Mouse (Mus musculus): Measurements from ENCODE around the gene Thsd4. TPM values are rescaled to one million over a fixed set of nuclear protein-coding genes. Genes with fewer than 3 reads are reported as not detected.

The Thsd4 gene
- polyA plus RNA-seq, 1 experiment = 2.1 TPM

DNA sequence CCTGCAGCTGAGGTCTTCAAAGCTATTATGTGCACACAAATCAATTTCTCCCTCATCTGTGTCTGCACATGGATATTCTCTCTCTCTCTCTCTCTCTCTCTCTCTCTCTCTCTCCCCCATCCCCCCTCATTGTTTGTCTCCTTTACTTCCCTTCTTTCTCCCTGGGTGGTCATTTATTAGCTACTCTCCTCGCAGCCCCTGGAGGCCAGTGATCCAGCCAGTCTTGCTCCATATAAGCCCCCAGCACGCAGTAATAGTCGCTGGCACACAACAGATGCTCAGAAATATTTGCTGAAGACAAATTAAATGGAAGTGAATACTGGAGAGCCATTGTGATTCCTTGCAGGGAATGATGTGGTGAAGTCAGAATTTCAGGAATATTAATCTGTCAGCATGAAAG is 2.2 kb downstream of the Thsd4 start:
- no peak for DNase-seq (ENCODE audit: low read depth, low spot score)
- 92% methylated on average over 3 of the region's 3 CpGs for WGBS

DNA sequence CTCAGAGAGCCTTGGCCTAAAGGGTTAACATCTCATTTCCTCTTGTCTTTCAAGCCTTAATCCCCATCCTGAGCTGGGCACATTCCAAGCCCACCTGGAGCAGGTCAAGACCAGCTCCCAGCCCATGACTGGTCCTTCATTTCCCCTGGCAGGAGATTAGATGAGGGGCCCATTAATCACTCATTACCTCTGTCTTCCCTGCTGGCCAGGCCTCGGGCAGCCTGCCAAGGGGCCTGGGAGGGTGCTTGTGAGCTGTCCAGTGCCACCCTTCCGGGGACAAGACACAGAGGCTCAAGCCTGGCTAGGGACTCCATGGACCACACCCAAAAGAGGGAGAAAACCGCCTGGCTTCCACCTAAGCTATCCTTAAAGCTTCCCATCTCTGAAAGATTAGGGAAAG is 3.6 kb downstream of the Thsd4 start:
- 31% methylated on average over 3 of the region's 3 CpGs for WGBS
- no peak for DNase-seq (ENCODE audit: low read depth, low spot score)

DNA sequence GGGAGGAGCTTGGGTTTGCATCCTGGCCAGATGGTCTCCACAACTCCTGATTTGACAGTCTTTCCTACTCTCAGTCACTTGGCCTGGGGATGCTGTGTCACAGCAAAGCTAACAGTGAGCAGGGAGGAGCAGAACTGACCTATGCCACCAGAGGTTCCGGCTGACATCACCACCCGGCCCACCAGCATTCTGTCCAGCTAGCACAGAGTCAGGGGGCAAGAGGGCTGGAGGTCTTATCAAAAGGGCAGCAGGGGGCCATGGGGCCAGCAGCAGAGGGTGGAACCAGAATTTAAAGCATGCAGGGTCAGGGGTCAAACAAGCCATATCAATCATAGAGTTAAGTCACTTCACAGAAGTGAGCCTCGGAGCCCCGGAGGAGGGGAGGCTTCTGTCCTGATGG is 4.7 kb downstream of the Thsd4 start:
- WGBS = 92% methylated on average over 4 of the region's 4 CpGs
- no peak for DNase-seq (ENCODE audit: low read depth, low spot score)

DNA sequence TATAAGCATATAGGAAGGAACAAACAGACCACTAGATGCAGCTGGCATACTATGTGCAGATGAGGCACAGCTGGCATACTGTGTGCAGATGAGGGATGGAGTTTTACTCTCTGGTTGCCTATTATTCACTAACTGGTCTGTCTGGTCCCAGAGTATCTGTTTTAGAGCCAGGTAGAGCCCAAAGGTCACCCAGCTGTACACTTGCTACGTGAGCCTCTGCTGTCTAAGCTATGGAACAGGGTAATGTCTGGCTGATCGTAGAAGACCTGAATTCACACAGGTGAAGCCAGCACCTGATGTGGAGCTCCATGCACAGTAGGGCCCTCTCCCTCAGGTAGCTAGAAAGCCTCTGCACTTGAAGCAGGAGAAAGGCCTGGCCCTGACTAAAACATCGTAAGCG is 5.5 kb downstream of the Thsd4 start:
- 64% methylated on average over 4 of the region's 4 CpGs for WGBS

DNA sequence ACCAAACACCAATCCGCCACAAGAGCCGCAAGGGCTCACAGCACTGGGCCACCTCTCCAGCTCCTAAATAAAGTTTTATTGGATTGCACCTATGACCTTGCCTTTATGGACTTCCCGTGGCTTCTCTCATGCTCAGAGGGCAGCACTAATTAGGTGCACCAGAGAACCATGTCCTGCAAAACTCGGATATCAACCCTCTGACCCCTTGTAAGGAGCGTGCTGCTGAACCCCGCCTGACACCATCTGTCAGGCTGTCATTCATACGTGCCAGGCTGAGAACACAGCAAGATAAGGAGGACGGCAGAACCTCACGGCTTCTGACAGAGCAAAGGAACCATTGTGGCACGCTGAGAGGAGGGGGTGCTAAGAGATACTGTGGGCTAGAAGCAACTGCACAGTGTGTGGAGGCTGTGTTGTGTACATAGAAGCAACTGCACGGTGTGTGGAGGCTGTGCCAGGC is 8.5 kb downstream of the Thsd4 start:
- WGBS = 43% methylated on average over 11 of the region's 11 CpGs
- no peak for DNase-seq (ENCODE audit: low read depth, low spot score)

More for the DNA sequence above, 5.5 kb downstream of the Thsd4 start:
- DNase-seq (ENCODE audit: low read depth, low spot score) = no peak

- no peak for DNase-seq (ENCODE audit: low read depth, low spot score)
- 66% methylated on average over 6 of the region's 6 CpGs for WGBS
Observed at GRCm38 (mm10) chr9:60510876-60511275, 11.0 kb downstream of the Thsd4 start.

GRCm38 (mm10) chr9:60506136-60506535 is 15.7 kb downstream of the Thsd4 start:
- DNase-seq (ENCODE audit: low read depth, low spot score) = no peak
- 71% methylated on average over 5 of the region's 5 CpGs for WGBS

DNA sequence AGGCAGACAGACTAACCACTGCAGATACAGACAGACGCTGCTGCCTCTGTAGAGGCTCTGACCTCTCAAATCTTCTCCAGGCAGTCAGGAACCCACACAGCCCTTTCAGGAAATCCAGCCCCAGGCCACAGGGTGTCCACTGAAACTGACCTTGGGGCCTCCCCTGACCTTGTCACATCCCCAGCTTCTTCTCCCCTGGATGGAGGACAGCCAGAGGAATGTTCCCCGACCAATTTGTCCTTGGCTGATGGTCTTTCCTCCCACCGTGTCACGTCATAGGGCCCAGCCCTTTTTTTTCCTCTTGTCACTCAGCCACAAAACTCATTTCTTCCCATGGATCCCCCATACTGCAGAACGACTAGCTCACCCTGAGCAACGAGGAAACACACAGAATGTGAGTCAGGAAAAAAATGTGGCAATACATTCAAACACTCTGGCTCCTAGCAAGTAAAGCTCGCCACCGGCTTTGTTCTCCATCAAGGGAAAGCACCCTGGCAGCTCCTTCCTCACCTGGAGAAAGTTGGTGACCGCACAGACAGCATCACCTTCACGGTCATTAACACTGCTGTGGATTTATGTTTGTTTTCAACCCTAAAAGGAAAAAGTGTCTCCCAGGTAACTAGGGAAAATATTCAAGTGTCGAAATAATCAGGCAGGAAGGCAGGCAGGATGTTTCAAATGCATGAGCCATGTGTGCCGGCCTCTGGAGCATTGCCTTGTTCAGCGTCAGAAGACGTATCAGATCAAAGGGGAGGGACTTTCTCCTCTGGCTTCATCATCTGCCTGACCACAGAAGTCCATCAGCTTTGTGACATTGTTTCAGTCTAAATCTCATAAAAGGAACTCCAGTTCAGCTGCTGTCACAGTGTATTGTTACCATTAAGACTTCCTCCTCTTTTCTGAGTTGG is 17.2 kb downstream of the Thsd4 start:
- DNase-seq (ENCODE audit: low read depth, low spot score) = no peak
- 47% methylated on average over 14 of the region's 14 CpGs for WGBS

DNA sequence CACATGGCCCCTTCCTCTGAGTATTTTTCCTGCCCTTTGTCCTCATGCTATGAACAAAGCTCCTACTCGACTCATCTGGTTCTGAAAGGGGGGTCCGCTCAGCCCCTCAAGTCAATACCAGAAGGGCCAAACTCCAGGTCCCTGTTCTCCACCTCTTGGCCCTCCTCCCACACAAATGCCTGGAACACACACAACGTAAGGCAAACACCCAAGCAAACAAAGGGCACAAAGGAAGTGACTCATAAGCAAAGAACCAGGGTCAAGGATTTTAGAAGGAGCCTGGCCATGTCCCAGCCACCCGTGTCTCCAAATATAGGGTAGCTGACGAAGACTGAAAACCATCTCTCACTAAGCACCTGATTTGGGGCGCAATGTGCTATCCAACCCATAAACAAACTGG is 19.6 kb downstream of the Thsd4 start:
- peak; percentile 32 for DNase-seq (ENCODE audit: low read depth, low spot score)
- 29% methylated on average over 6 of the region's 6 CpGs for WGBS

- WGBS = 32% methylated on average over 5 of the region's 5 CpGs
- peak; percentile 40 for DNase-seq (ENCODE audit: low read depth, low spot score)
Observed at GRCm38 (mm10) chr9:60501504-60502179, 20.2 kb downstream of the Thsd4 start.

GRCm38 (mm10) chr9:60492275-60492974 is 29.4 kb downstream of the Thsd4 start:
- no peak for DNase-seq (ENCODE audit: low read depth, low spot score)
- WGBS = 37% methylated on average over 16 of the region's 16 CpGs

DNA sequence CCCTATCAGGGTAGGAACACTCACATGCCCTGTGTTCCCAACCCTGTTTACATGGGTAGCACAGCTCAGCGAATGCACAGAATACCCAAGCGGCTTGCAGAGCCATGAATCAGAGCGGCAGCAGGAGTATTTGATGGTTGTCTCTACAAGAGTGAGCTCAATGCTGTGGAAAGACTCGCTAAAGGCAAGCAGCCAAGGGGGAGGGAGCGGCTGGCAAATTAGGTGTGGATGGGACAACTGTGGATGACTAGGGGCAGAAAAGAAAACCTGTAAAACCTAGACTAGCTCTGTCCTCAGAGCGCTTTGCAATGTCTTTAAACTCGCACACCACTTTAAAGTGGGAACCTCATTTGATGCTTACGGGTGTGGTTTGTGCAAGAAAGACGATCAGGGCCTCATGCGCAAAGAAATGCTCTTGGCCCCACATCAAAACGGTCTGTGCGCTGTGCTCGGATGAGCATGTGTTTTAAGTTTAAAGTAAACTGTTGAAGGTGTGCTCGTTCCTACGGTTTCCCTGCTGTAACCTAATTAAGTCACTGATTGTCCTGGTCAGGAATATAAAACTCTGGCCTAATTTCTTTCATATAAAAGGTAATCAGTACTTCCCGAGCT is 30.3 kb downstream of the Thsd4 start:
- DNase-seq (ENCODE audit: low read depth, low spot score) = peak; percentile 39
- 36% methylated on average over 16 of the region's 16 CpGs for WGBS

- 66% methylated on average over 8 of the region's 8 CpGs for WGBS
- DNase-seq (ENCODE audit: low read depth, low spot score) = no peak
Observed at GRCm38 (mm10) chr9:60491079-60491478, 30.8 kb downstream of the Thsd4 start.

GRCm38 (mm10) chr9:60488816-60489215 is 33.0 kb downstream of the Thsd4 start:
- no peak for DNase-seq (ENCODE audit: low read depth, low spot score)
- WGBS = 35% methylated on average over 4 of the region's 4 CpGs

GRCm38 (mm10) chr9:60482165-60482564 is 39.7 kb downstream of the Thsd4 start:
- DNase-seq (ENCODE audit: low read depth, low spot score) = no peak
- 51% methylated on average over 4 of the region's 4 CpGs for WGBS

DNA sequence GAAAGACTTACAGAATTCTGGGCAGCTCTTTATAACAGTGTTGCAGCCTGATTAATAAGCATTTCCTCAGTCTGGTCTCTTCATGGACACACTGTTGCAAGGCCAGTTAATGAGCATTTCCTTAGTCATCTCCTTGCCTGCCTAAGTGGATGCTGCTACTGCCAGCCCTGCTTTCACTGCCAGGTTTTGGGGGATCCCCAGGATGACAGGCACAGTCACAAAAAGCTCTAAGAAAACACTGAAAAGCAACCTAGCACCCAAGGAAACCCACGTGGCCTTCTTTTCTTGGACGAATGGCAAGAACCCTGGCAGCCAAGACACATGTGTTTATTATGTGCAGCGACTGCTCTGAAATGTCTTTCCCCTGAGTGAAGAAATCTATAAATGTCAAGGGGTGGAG is 41.8 kb downstream of the Thsd4 start:
- WGBS = 75% methylated on average over 3 of the region's 3 CpGs
- no peak for DNase-seq (ENCODE audit: low read depth, low spot score)

GRCm38 (mm10) chr9:60478806-60479205 is 43.0 kb downstream of the Thsd4 start:
- no peak for DNase-seq (ENCODE audit: low read depth, low spot score)
- 74% methylated on average over 6 of the region's 6 CpGs for WGBS

- 11% methylated on average over 14 of the region's 14 CpGs for WGBS
- no peak for DNase-seq (ENCODE audit: low read depth, low spot score)
Observed at GRCm38 (mm10) chr9:60477991-60478750, 43.7 kb downstream of the Thsd4 start.
